Mouse (Mus musculus) liver, embryonic 12.5 days (tissue): ENCODE results near the gene Sppl2a. TPM values are rescaled to one million over a fixed set of nuclear protein-coding genes. Genes with fewer than 3 reads are reported as not detected.

ENCODE experiments used
- ATAC-seq: fragments of 200-750 bp; cut with Nextera tagmentation; 2 replicates; pipeline ENCODE4 v1.8.0; 2017; ENCODE audit warnings: moderate number of reproducible peaks, mild to moderate bottlenecking, moderate library complexity
- H3K27ac ChIP-seq: fragments of 300-500 bp; sonication (generic); 2 replicates; pipeline ENCODE4 v1.5.1; 2016; ENCODE audit warnings: mild to moderate bottlenecking
- H3K27me3 ChIP-seq: fragments of 300-500 bp; sonication (generic); replicated peaks from 2 replicates; pipeline ENCODE4 v1.6.1; 2016; ENCODE audit warnings: mild to moderate bottlenecking, moderate library complexity
- H3K36me3 ChIP-seq: fragments of 300-500 bp; sonication (generic); 2 replicates; pipeline ENCODE4 v1.6.1; 2016; ENCODE audit warnings: mild to moderate bottlenecking, moderate library complexity
- H3K4me1 ChIP-seq: fragments of 300-500 bp; sonication (generic); 2 replicates; pipeline ENCODE4 v1.6.1; 2016
- H3K4me2 ChIP-seq: fragments of 300-500 bp; sonication (generic); 2 replicates; pipeline ENCODE4 v1.6.1; 2016; ENCODE audit warnings: mild to moderate bottlenecking, moderate library complexity
- H3K4me3 ChIP-seq: fragments of 300-500 bp; sonication (generic); 2 replicates; pipeline ENCODE4 v1.5.1; 2016; ENCODE audit warnings: mild to moderate bottlenecking, moderate library complexity
- H3K9ac ChIP-seq: fragments of 300-500 bp; sonication (generic); 2 replicates; pipeline ENCODE4 v1.6.1; 2016; ENCODE audit warnings: mild to moderate bottlenecking, moderate library complexity
- H3K9me3 ChIP-seq: fragments of 300-500 bp; sonication (generic); replicated peaks from 2 replicates; pipeline ENCODE4 v1.6.1; 2016; ENCODE audit warnings: mild to moderate bottlenecking, moderate library complexity
- WGBS: fragments of 180-500 bp; shearing (Covaris S2); methylation state at CpG from one replicate; pipeline ENCODE4 v1.1.7; 2016; ENCODE audit not compliant: insufficient replicate concordance; 5-methylcytosine and 5-hydroxymethylcytosine counted together
- polyA plus RNA-seq: library from polyadenylated mRNA; unstranded; fragments of >200 nt; fragmentation: Nextera tagmentation; extraction: Ambion mirVana; gene quantifications from 2 replicates; pipeline ENCODE4 v1.2.1, GENCODE M21; 2016

The Sppl2a gene
- polyA plus RNA-seq, 1 experiment from 2014 or later, result 23.6 TPM

DNA sequence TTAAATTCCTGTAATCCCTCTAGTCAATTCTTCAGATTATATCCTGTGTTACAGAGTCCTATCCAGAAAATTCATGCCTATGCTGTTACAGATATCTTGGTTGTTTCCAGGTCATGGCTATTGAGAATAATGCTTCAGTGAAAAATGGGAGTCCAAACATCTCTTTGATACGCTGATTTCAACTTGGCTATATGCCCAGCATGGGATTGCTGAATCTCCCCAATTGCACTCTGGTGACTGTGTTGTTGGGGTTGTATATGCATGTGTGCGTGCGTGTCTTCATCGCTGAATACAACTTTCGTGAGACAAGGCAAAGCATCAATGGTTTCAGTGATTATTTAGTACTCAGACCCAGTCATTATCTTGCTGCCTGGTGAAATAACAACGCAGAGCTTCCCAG lies 5.0 kb upstream of the Sppl2a start:
- no peaks in the 10 kb centered on the region for H3K27me3 ChIP-seq
- WGBS, result 80% methylated on average over 6 of the region's 6 CpGs
- H3K9ac ChIP-seq, result no peak overlapping the region
- H3K4me3 ChIP-seq, result no peak overlapping the region
- H3K27ac ChIP-seq, result no peak overlapping the region
- 0 out of 2 replicates have a peak, but pooled peaks cover 3% of the 10 kb centered on the region for H3K9me3 ChIP-seq
- H3K4me2 ChIP-seq, result no peak overlapping the region
- no peak for ATAC-seq
- H3K36me3 ChIP-seq, result no peaks in the 10 kb centered on the region
- H3K4me1 ChIP-seq, result peaks cover 16% of the 10 kb centered on the region

DNA sequence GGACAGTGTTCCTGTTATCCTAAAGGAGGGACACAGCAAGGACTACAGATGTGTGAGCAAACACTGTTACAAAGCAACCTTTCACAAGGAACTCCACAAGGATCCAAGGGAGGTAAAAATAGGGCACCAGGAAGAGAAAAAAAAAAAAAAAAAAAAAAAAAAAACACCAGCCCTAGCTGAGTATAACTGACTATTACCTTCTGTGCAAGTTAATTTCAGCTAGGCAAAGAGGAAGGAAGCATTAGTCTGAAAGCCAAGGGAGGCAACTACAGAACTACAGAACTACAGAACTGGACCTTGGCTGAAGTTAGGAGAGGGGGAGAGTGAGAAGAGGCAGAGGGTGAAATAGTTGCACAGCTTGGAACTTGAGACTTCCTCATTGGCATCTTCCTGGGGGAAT lies 886 bp upstream of the Sppl2a start:
- Histone ChIP-seq H3K9me3 (no peaks in the 10 kb centered on the region), H3K36me3 (no peaks in the 10 kb centered on the region), H3K4me1 (peaks cover 21% of the 10 kb centered on the region), H3K27me3 (no peaks in the 10 kb centered on the region), H3K9ac (no peak overlapping the region; the same call in 1 of the 2 replicates), H3K4me3 (peak overlapping the region; percentile 74; the same call in 1 of the 2 replicates), H3K4me2 (peak overlapping the region; percentile 72), H3K27ac (no peak overlapping the region)
- no peak for ATAC-seq

DNA sequence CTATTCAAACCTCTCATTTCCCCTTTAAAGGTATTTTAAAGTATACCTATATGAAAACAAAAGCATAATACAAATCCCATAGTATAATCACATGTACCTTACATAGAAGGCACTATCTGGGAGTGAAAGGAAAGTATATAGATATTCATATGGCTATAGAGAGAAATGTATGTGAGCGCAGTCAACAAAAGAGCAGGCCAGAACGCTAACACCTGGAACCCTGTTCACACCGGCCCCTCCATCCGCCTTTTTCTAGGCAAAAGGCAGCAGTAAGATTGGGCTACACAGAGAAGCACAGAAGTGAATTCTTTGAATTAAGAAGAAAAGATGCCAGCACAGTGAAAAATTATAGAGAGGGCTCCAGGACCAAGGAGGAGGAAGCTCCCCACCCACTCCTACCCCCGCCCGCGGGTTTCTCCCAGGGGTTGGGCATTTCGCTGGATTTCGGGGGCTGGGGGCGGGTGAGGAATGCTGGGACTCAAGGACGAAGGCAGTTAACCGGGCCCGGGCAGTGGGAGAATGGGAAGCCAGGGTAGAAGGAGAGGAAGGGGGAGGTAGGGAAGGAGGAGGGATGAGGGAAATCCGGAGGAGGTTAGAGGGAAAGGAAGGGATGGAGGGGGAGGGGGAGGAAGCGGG lies 656 bp downstream of the Sppl2a start:
- WGBS, result 3% methylated on average over 15 of the region's 15 CpGs
- Histone ChIP-seq H3K4me2 (peak overlapping the region; percentile 72), H3K27ac (peak overlapping the region; percentile 84), H3K27me3 (no peaks in the 10 kb centered on the region), H3K4me1 (peaks cover 28% of the 10 kb centered on the region), H3K9ac (peak overlapping the region; percentile 90), H3K9me3 (no peaks in the 10 kb centered on the region), H3K4me3 (peak overlapping the region; percentile 74), H3K36me3 (peaks cover under 1% of the 10 kb centered on the region; the same call in 1 of the 2 replicates)
- ATAC-seq, result peak; percentile 67

DNA sequence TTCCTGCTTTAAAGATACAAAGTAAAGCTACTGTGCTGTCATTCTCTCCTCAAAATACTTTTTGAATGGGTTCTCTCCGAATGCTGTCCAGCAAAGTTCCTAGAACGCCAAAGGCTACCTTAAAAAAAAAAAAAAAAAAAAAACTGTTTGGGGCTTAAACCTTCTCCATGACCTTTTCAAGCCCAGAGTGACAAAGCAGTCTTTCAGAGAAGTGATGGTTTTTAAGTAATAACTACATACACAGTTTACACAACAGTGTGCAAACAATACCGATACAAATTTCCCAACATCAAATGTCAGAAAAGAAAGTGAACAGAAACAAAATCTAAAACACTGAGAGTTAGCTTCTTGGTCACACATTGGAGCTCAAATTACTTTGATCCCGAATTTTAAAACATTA lies 1.3 kb downstream of the Sppl2a start:
- peak overlapping the region; percentile 72 for H3K4me2 ChIP-seq
- no peaks in the 10 kb centered on the region for H3K27me3 ChIP-seq
- peaks cover 6% of the 10 kb centered on the region for H3K36me3 ChIP-seq
- 0 out of 2 replicates have a peak overlapping the region, but pooled peaks have one; percentile 20 for H3K27ac ChIP-seq
- H3K4me1 ChIP-seq, result peaks cover 28% of the 10 kb centered on the region
- H3K9ac ChIP-seq, result no peak overlapping the region
- peak overlapping the region; percentile 74; the same call in 1 of the 2 replicates for H3K4me3 ChIP-seq
- H3K9me3 ChIP-seq, result no peaks in the 10 kb centered on the region
- 54% methylated on average over 4 of the region's 4 CpGs for WGBS
- no peak for ATAC-seq

DNA sequence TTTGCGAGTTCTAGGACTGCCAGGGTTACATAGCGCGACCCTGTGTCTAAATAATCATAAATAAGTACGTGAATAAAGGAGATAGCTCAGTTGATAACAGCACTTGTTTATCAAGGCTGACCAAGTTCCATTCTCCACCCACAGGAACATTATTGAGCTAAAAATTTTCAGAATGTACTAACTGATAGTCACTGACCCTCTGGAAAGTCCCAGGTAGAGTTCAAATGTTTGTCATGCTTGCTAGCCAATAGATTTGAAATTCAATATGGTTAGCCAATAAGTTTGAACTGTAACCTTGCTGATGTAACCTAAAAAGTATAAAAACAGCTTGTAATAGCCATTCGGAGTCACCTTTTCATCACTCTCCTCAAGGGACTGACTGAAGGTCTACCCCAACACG lies 4.4 kb downstream of the Sppl2a start:
- no peak for ATAC-seq
- Histone ChIP-seq H3K9me3 (no peaks in the 10 kb centered on the region), H3K36me3 (peaks cover 28% of the 10 kb centered on the region), H3K27ac (no peak overlapping the region), H3K4me1 (peaks cover 27% of the 10 kb centered on the region), H3K9ac (no peak overlapping the region), H3K4me3 (no peak overlapping the region), H3K27me3 (no peaks in the 10 kb centered on the region), H3K4me2 (no peak overlapping the region)
- 73% methylated on average over 6 of the region's 6 CpGs for WGBS

DNA sequence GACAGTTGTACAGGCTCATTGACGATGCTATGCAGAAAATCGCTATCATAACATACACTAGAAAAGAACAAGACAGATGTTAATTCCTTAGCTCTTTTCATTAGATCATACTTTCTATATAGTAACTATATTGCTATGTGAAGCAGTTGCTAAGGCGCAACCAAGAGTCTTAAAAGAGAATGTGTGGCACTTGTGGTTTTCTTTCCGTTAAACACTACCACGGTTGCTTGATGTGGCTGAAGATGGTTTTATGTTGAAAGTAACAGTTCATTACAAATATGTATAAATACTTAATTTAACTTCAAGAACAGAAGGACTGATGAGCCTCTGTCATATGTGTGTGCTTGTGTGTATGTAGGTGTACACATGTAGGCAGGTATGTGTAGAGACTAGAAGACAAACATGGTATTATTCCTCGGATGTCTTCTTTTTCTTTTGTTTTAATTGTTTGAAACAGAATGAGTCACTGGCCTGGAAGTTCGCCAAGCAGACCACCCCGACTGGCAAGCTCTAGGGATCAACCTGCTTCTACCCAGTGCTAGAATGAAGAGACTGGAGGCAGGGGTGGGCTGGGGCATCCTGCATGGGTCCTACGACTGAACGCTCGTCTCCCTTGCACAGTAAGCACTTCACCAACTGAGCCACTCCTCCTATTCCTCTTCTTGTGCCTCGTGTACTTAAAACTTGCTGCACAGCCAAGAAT lies 12.5 kb downstream of the Sppl2a start:
- Histone ChIP-seq H3K4me1 (no peaks in the 10 kb centered on the region), H3K27ac (no peak overlapping the region), H3K9me3 (no peaks in the 10 kb centered on the region), H3K4me3 (no peak overlapping the region), H3K27me3 (no peaks in the 10 kb centered on the region), H3K9ac (no peak overlapping the region), H3K4me2 (no peak overlapping the region), H3K36me3 (peaks cover 70% of the 10 kb centered on the region)
- WGBS, result 80% methylated on average over 12 of the region's 12 CpGs
- ATAC-seq, result no peak

DNA sequence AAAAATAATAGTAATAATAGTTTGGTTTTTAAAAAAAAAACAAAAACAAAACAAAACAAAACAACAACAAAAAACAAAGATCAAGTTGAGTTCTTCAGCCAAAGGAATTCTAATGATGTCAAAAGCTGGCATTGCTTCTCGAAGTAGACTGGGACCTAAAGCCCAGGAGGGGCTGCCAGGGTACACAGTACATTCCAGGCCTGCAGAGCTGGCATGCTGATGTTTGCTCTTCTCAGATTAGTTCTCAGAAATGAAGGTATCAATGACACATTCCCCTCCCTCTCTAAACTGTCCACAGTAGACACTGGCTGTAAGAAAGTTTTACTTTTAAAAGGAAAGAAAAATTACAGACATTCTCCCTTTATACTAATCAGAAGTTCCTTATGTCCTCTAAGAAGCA lies 16.8 kb downstream of the Sppl2a start:
- Histone ChIP-seq H3K4me3 (no peak overlapping the region), H3K4me1 (no peaks in the 10 kb centered on the region), H3K4me2 (no peak overlapping the region), H3K27ac (no peak overlapping the region), H3K36me3 (peaks cover 65% of the 10 kb centered on the region), H3K9me3 (no peaks in the 10 kb centered on the region), H3K9ac (no peak overlapping the region), H3K27me3 (no peaks in the 10 kb centered on the region)
- no peak for ATAC-seq
- 66% methylated on average over 1 of the region's 1 CpGs for WGBS

DNA sequence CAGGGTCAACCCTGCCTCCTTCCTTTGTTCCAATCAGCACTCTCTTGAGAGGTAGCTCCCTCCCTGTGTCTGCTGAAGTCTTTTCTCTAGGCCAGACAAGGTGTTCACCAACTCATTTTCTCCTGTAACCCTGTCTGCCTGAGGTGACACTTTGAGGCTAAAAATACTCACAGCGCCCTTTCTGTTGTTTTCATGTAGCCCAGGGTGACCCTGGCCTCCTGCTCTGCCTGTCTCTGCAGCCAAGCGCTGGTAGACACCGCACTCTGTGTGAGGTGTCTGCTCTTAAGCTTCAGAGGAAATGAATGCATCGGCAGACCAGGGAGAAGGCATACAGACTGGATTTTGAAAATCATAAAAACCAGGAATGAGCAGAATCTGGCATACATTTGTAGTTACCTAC lies 18.9 kb downstream of the Sppl2a start:
- H3K9me3 ChIP-seq, result no peaks in the 10 kb centered on the region
- no peak for ATAC-seq
- H3K4me1 ChIP-seq, result no peaks in the 10 kb centered on the region
- H3K4me2 ChIP-seq, result no peak overlapping the region
- H3K27ac ChIP-seq, result no peak overlapping the region
- H3K4me3 ChIP-seq, result no peak overlapping the region
- H3K36me3 ChIP-seq, result peaks cover 45% of the 10 kb centered on the region
- H3K9ac ChIP-seq, result no peak overlapping the region
- H3K27me3 ChIP-seq, result no peaks in the 10 kb centered on the region
- 78% methylated on average over 4 of the region's 4 CpGs for WGBS

DNA sequence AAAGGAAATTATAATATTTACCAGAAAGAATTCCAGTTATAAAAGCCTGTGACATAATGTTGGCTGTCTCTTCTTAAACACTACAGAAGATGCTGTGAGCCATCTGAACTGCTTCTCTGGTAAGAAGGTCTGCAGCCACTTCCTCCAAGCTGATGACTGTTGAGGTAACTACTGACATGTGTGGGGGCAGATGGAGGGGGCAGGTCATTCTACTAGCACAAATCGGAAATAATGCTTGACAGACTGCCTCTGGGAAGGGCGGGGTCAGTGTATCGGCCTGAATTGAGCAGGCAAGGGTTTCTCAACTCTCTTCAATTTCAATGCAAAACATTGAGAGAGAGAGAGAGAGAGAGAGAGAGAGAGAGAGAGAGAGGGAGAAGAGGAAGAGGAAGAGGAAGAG lies 28.9 kb downstream of the Sppl2a start:
- no peaks in the 10 kb centered on the region for H3K9me3 ChIP-seq
- H3K4me2 ChIP-seq, result no peak overlapping the region
- H3K4me3 ChIP-seq, result no peak overlapping the region
- no peak for ATAC-seq
- 51% methylated on average over 3 of the region's 3 CpGs for WGBS
- H3K36me3 ChIP-seq, result peaks cover 59% of the 10 kb centered on the region
- no peak overlapping the region for H3K27ac ChIP-seq
- H3K27me3 ChIP-seq, result no peaks in the 10 kb centered on the region
- H3K9ac ChIP-seq, result no peak overlapping the region
- no peaks in the 10 kb centered on the region for H3K4me1 ChIP-seq

DNA sequence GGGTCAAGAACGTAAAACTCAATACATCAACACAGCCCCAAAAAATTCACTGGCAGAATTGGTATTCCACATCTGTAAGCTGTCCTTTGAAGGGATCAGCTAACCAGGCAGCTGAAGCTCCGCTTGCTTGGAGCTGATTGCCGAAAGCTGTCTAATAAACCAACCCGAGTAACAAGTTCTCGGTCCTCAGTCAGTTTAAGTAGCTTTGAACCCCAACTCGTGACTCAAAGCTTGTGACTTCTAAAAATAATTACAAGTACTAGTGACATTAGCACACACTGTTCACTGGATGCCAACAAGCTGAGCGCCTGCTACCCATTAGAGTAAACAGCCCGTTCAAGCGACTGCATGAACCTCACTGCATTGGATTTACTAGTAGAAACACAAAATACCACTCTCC lies 35.5 kb downstream of the Sppl2a start:
- peaks cover 34% of the 10 kb centered on the region for H3K36me3 ChIP-seq
- 86% methylated on average over 9 of the region's 9 CpGs for WGBS
- H3K4me3 ChIP-seq, result no peak overlapping the region
- H3K9ac ChIP-seq, result no peak overlapping the region
- H3K27ac ChIP-seq, result no peak overlapping the region
- no peak overlapping the region for H3K4me2 ChIP-seq
- no peaks in the 10 kb centered on the region for H3K9me3 ChIP-seq
- H3K27me3 ChIP-seq, result no peaks in the 10 kb centered on the region
- ATAC-seq, result no peak
- H3K4me1 ChIP-seq, result peaks cover 7% of the 10 kb centered on the region

DNA sequence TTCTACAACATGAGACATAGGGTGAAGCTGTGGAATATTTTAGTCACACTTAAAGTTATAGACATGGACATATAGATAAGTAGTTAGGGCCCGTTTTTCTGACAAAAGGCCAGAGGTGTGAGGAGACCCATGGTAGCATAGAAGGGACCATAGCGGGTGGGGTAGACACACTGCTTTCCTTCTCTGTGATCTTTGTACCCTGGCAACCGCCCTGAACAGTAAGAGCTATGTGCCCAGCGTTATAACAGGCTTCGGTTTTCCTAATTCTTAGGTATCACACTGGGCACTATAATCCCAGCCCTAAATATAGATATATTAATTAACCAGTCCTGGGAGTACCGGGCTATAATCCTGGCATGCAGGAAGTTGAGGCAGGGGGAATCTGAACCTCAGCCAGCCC lies 36.1 kb downstream of the Sppl2a start:
- H3K9me3 ChIP-seq, result no peaks in the 10 kb centered on the region

DNA sequence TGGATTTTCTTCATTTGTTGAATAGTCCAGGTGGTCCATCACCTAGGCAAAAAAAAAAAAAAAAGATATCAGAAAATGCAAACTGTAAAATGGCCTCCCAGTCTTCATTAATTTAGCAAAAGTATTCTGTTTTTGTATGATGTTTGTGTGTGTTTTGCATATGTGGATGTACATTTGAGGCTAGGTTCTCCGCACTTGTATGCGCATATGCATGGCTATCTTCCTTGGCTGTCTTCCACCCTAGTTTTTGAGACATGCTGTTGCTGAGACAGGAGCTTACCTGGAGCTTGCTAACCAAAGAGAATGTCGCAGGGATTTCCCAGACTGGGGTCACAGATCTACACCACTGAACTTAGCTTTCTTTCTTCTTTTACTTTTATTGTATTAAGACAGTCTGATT lies 38.8 kb downstream of the Sppl2a start:
- 90% methylated on average over 3 of the region's 3 CpGs for WGBS
- H3K4me2 ChIP-seq, result no peak overlapping the region
- peaks cover 7% of the 10 kb centered on the region for H3K4me1 ChIP-seq
- no peaks in the 10 kb centered on the region for H3K27me3 ChIP-seq
- H3K9me3 ChIP-seq, result no peaks in the 10 kb centered on the region
- ATAC-seq, result no peak
- H3K9ac ChIP-seq, result no peak overlapping the region
- H3K27ac ChIP-seq, result no peak overlapping the region
- H3K36me3 ChIP-seq, result peaks cover 9% of the 10 kb centered on the region
- H3K4me3 ChIP-seq, result no peak overlapping the region

More for the DNA sequence above, 36.1 kb downstream of the Sppl2a start:
- no peak overlapping the region for H3K9ac ChIP-seq
- H3K4me3 ChIP-seq, result no peak overlapping the region
- H3K27ac ChIP-seq, result no peak overlapping the region
- no peak for ATAC-seq
- 84% methylated on average over 6 of the region's 6 CpGs for WGBS
- H3K36me3 ChIP-seq, result peaks cover 29% of the 10 kb centered on the region
- no peaks in the 10 kb centered on the region for H3K27me3 ChIP-seq
- H3K4me2 ChIP-seq, result no peak overlapping the region
- peaks cover 7% of the 10 kb centered on the region for H3K4me1 ChIP-seq
